Mouse (Mus musculus) bone marrow macrophage, adult 2 months (primary cell): ENCODE results near the gene Ostm1.

Source experiments
- CTCF ChIP-seq: IDR thresholded peaks from 2 replicates; pipeline ENCODE4 v1.5.1; 2012; ENCODE audit warnings: low read depth, mild to moderate bottlenecking, low read length, moderate library complexity
- POLR2A ChIP-seq: IDR thresholded peaks from 2 replicates; pipeline ENCODE4 v1.6.1; 2012; ENCODE audit warnings: mild to moderate bottlenecking, low read depth, low read length, borderline replicate concordance

DNA sequence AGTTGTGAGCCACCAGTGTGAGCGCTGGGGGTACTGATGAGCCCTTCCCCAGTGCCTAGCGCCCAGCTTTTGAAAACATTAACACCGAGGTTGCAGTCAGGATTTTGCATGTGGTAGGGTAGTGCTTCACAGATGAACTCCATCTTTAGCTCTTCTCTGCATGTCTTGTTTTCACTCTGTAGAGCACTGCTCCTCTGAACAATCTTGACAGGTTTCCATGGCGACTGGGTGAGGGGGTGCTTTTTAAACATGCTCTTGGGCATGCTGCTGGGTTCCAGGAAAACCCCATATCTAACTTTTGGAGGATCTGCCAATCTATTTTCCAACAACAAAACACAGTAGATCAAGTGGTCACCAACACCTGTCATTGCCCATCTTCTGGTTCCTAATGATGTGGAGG lies 23.1 kb downstream of the Ostm1 start:
- TF ChIP-seq CTCF = no peak
- no peak for TF ChIP-seq POLR2A
